Mouse (Mus musculus) liver, adult 2 months (tissue): ENCODE results near the gene Efhb. TPM values are rescaled to one million over a fixed set of nuclear protein-coding genes. Genes with fewer than 3 reads are reported as not detected.

Experiments
- DNase-seq: peaks from one replicate; pipeline ENCODE4 v3.0.0-alpha.2; 2011; ENCODE audit warnings: low read depth, low spot score; ENCODE audit errors: extremely low read depth
- H3K27ac ChIP-seq: fragments of 200-500 bp; replicated peaks from 2 replicates; pipeline ENCODE4 v1.5.1; 2012; ENCODE audit warnings: low read depth, mild to moderate bottlenecking, control low read depth, inconsistent platforms, low read length; ENCODE audit not compliant: insufficient read depth
- H3K27me3 ChIP-seq: fragments of 200-500 bp; 2 replicates; pipeline ENCODE4 v1.6.1; 2012; ENCODE audit warnings: mild to moderate bottlenecking, moderate library complexity, low read length, inconsistent platforms; ENCODE audit not compliant: control insufficient read depth, insufficient read depth
- H3K36me3 ChIP-seq: fragments of 200-500 bp; 2 replicates; pipeline ENCODE4 v1.6.1; 2012; ENCODE audit warnings: low read length, inconsistent platforms; ENCODE audit not compliant: control insufficient read depth, insufficient read depth
- H3K4me1 ChIP-seq: fragments of 200-500 bp; 2 replicates; pipeline ENCODE4 v1.6.1; 2011; ENCODE audit warnings: low read length; ENCODE audit not compliant: control insufficient read depth, insufficient read depth
- H3K4me3 ChIP-seq: fragments of 200-500 bp; 2 replicates; pipeline ENCODE4 v1.5.1; 2011; ENCODE audit warnings: low read depth, mild to moderate bottlenecking, control low read depth, low read length, moderate library complexity; ENCODE audit not compliant: insufficient read depth
- H3K79me2 ChIP-seq: fragments of 200-500 bp; 2 replicates; pipeline ENCODE4 v1.6.1; 2012; ENCODE audit warnings: inconsistent platforms, mild to moderate bottlenecking, low read length, moderate library complexity; ENCODE audit not compliant: control insufficient read depth, insufficient read depth
- H3K9ac ChIP-seq: fragments of 200-500 bp; 2 replicates; pipeline ENCODE4 v1.6.1; 2012; ENCODE audit warnings: low read depth, mild to moderate bottlenecking, control low read depth, inconsistent platforms, low read length
- CTCF ChIP-seq: fragments of 200-500 bp; IDR thresholded peaks from 2 replicates; pipeline ENCODE4 v1.5.1; 2011; ENCODE audit warnings: low read depth, low read length, control low read depth
- POLR2A ChIP-seq: fragments of 200-500 bp; IDR thresholded peaks from 2 replicates; pipeline ENCODE4 v1.6.1; 2011; ENCODE audit warnings: low read length, control low read depth; ENCODE audit not compliant: insufficient read depth; ENCODE audit errors: extremely low read depth
- WGBS: fragments of 180-500 bp; shearing (Covaris S2); methylation state at CpG from one replicate; pipeline ENCODE4 v1.1.7; 2018; 5-methylcytosine and 5-hydroxymethylcytosine counted together
- polyA plus RNA-seq: library from polyadenylated mRNA; depleted of rRNA; stranded (reverse); fragments of >200 nt; gene quantifications from 2 replicates; pipeline ENCODE4 v1.2.3, GENCODE M21; 2012
- total RNA-seq: library from RNA; depleted of rRNA; stranded (reverse); fragments of >200 nt; gene quantifications from 2 replicates; pipeline ENCODE4 v1.2.3, GENCODE M21; 2014

Gene Efhb
- total and polyA plus RNA-seq, 2 experiments, result not detected

GRCm38 (mm10) chr17:53465569-53465968 is 2.4 kb upstream of the Efhb start:
- TF ChIP-seq CTCF (peak; percentile 69), POLR2A (no peak)
- no peak for DNase-seq
- Histone ChIP-seq H3K4me3 (no peak overlapping the region), H3K79me2 (no peaks in the 10 kb centered on the region), H3K27ac (no peak overlapping the region), H3K27me3 (no peaks in the 10 kb centered on the region), H3K36me3 (no peaks in the 10 kb centered on the region), H3K9ac (no peak overlapping the region), H3K4me1 (peaks cover 3% of the 10 kb centered on the region)
- 63% methylated on average over 4 of the region's 4 CpGs for WGBS

DNA sequence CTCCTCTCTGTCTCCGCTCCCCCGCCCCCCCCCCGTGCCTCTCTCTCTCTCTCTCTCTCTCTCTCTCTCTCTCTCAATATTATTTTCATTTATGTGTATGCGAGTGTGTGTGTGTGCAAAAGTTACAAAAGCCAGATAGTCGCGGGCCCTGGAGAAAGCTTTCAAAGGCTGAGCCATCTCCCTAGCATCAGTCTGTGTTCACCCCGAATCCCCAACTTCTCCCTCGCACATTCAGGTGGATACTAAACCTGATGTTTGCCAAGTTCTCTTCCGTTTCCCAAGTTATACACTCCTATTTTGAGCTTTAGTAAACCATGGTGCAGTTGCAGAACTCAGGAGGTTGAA is 347 bp upstream of the Efhb start:
- TF ChIP-seq CTCF, result no peak
- TF ChIP-seq POLR2A, result no peak
- Histone ChIP-seq H3K79me2 (no peaks in the 10 kb centered on the region), H3K4me1 (peaks cover 3% of the 10 kb centered on the region), H3K27ac (no peak overlapping the region), H3K4me3 (peak overlapping the region; percentile 9; the same call in 1 of the 2 replicates), H3K27me3 (no peaks in the 10 kb centered on the region), H3K36me3 (no peaks in the 10 kb centered on the region), H3K9ac (peak overlapping the region; percentile 24; the same call in 1 of the 2 replicates)
- DNase-seq, result no peak
- 16% methylated on average over 7 of the region's 9 CpGs for WGBS

- DNase-seq, result no peak
Measured at GRCm38 (mm10) chr17:53456742-53457141, 6.4 kb downstream of the Efhb start.

GRCm38 (mm10) chr17:53456152-53456551 is 7.0 kb downstream of the Efhb start:
- H3K4me1 ChIP-seq, result peaks cover 7% of the 10 kb centered on the region; the same call in 1 of the 2 replicates
- no peak overlapping the region for H3K4me3 ChIP-seq
- H3K36me3 ChIP-seq, result no peaks in the 10 kb centered on the region
- no peaks in the 10 kb centered on the region for H3K79me2 ChIP-seq
- H3K27me3 ChIP-seq, result no peaks in the 10 kb centered on the region
- WGBS, result 55% methylated on average over 2 of the region's 2 CpGs
- no peak overlapping the region for H3K9ac ChIP-seq
- no peak overlapping the region; the same call in 1 of the 2 replicates for H3K27ac ChIP-seq
- DNase-seq, result peak; percentile 51
- TF ChIP-seq CTCF (no peak), POLR2A (no peak)

More at GRCm38 (mm10) chr17:53456742-53457141, 6.4 kb downstream of the Efhb start:
- TF ChIP-seq POLR2A, result no peak
- no peak for TF ChIP-seq CTCF
- H3K27ac ChIP-seq, result no peak overlapping the region
- no peaks in the 10 kb centered on the region for H3K36me3 ChIP-seq
- H3K27me3 ChIP-seq, result no peaks in the 10 kb centered on the region
- H3K4me1 ChIP-seq, result peaks cover 7% of the 10 kb centered on the region; the same call in 1 of the 2 replicates
- no peak overlapping the region for H3K9ac ChIP-seq
- H3K79me2 ChIP-seq, result no peaks in the 10 kb centered on the region
- H3K4me3 ChIP-seq, result no peak overlapping the region
- WGBS, result 25% methylated on average over 1 of the region's 1 CpGs

GRCm38 (mm10) chr17:53402689-53403306 is 60.3 kb downstream of the Efhb start:
- H3K9ac ChIP-seq, result peak overlapping the region; percentile 31; the same call in 1 of the 2 replicates
- peak; percentile 50 for DNase-seq
- WGBS, result 40% methylated on average over 10 of the region's 10 CpGs
- no peaks in the 10 kb centered on the region for H3K27me3 ChIP-seq
- H3K36me3 ChIP-seq, result no peaks in the 10 kb centered on the region
- no peaks in the 10 kb centered on the region for H3K79me2 ChIP-seq
- no peak overlapping the region for H3K4me3 ChIP-seq
- H3K4me1 ChIP-seq, result no peaks in the 10 kb centered on the region
- H3K27ac ChIP-seq, result no peak overlapping the region
- no peak for TF ChIP-seq POLR2A
- peak; percentile 60 for TF ChIP-seq CTCF

DNA sequence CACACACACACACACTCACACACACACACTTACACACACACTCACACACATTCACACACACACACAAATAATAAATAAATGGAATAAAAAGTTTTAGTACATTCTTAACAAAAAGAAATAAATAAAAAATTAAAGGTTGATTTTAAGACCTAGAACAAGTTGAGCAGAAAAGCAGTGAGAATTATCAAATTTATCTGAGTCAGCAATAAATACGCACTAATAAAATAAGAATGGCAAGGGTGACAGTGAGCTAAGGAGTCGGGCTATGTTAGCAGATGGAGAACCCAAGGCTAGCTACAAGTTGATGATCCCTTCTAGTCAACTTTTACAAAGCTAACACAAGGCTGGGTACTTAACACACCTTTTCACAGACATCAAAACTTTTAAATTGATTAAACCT is 69.9 kb downstream of the Efhb start:
- Histone ChIP-seq H3K36me3 (no peaks in the 10 kb centered on the region), H3K9ac (no peak overlapping the region), H3K79me2 (no peaks in the 10 kb centered on the region), H3K27me3 (no peaks in the 10 kb centered on the region), H3K4me3 (no peak overlapping the region), H3K27ac (no peak overlapping the region), H3K4me1 (no peaks in the 10 kb centered on the region)
- DNase-seq, result no peak
- WGBS, result 85% methylated on average over 2 of the region's 2 CpGs
- no peak for TF ChIP-seq POLR2A
- TF ChIP-seq CTCF, result no peak
